Mouse (Mus musculus): Measurements from ENCODE around the gene 1700028P14Rik.
"Not testable (repeated sequence)": the region's sequence is repeated elsewhere in the genome, so short reads cannot be mapped to it uniquely, and the experiment has no call there.

The 1700028P14Rik gene

DNA sequence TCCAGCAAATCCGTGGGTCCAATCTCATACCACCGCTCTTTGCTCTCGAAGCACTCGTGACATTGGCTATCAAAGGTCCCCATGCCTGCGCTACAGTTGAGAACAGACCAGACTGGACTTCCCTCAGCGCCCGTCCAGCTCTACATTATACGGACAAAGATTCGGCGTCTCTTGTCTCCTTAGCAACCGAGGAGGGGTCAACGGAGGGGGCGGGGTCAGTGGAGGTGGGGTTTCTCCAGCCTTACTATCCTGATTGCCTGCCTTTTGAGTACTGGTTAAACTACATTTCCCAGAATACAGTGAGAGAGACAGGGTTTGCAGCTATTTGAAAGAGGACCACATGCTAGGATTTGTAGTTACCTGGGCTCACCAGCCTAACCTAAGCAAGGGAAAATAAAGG is at the start of gene 1700028P14Rik:
Gene 1700028P14Rik (minus strand): TSS at position 169 of the 400 bp plus-strand sequence.
- DNase-seq = no peak

DNA sequence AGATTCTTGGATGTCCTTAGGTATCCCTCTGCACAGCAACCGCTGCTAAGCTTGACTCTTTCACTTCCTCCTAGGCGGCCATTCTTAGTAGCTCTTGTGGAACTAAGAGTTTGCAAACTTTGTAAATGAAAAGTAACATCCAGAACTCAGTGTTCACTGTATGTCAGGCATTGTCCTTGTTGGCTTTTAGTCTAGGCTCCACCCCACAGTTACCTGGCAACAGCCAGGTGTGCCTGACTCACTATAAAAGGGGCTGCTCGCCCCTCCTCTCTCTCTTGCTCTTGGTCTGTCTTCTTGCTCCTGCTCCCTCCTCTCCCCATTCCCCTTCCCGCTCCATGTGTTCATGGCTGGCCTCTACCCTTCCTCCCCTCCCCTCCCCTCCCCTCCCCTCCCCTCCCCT is 46.5 kb upstream of the 1700028P14Rik start:
- DNase-seq = no peak

- DNase-seq = no peak
These were observed 45.8 kb upstream of the 1700028P14Rik start for GRCm38 (mm10) chr19:23698366-23698765.

GRCm38 (mm10) chr19:23697861-23698260 is 45.2 kb upstream of the 1700028P14Rik start:
- DNase-seq = no peak

DNA sequence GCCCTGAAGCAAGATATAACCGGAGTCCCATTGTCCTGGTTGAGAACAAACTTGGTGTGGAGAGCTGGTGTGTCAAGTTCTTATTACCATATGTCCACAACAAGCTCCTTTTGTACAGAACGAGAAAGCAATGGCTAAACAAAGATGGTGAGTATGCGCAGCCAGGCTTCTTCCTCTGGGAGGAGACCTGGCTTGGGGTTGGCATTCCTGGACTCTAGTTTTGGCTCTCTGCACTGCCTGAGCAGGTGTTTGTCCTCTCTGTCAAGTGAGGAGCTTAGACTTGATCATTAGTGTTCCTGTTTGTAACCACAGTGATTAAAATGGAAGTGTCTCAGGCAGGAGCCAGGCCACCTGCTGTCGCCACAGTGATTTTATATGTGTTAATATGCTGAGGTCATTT is 41.7 kb upstream of the 1700028P14Rik start:
- no peak for DNase-seq

DNA sequence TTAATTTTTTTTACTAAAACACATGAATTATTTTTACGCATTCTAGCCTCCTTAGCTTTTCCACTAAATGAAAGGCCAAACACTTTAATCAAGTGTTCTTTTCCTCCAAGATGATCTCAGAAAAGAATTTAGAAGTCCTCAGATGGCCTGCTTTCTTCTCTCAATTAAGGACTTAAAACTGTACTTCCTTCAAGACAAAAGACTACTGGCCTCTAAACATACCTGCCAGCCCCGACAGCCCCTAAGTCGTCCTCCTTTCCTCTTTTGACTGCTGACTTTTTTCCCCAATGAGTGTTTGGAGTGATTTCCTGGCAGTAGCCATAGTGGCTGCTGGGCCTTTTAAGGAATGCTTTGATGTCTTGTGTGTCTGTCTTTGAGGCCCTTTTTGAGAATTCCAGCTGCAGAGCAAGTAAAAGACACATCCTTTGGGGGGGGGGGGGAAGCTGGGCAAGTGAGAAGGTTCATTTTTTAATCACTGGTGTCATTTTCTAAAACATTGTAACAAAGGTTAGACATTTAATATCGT is 35.9 kb upstream of the 1700028P14Rik start:
- DNase-seq = no peak

DNA sequence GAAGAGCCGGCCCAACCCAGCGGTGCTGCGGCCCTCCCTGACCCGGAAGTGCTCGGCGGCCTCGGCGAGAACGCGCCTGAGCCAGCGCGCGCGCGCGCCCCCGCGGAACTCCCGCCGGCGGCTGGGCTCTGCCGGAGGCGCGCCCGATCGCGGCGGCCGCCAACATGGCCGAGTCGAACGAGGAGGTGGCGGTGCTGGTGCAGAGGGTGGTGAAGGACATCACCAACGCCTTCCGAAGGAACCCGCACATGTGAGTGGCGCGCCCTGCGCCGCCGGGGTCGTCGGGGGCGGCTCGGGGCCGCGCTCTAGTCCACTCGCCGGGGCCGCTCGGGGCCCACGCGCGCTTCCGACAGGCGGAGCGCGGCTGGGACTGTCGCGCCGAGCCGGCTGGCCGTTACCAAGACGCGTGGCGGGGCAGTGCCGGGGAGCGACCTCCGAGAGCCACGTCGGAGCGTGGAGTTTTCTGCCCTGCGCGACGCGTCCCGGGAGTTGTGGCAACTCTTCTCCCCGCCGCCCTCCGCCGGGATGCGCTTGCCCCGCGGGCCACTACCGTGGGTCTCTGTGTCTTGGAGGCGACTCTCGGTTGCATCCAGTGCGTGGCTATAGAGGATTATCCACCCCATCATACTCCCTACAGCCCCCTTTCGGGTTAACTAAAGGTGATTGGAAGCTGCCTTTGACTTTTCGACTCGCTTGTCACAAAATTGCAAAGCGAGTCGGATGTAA is 34.8 kb upstream of the 1700028P14Rik start, which contains the start of gene Ptar1:
Gene Ptar1 (plus strand): TSS at position 134 of the 726 bp plus-strand sequence.
- peak; percentile 92 for DNase-seq

DNA sequence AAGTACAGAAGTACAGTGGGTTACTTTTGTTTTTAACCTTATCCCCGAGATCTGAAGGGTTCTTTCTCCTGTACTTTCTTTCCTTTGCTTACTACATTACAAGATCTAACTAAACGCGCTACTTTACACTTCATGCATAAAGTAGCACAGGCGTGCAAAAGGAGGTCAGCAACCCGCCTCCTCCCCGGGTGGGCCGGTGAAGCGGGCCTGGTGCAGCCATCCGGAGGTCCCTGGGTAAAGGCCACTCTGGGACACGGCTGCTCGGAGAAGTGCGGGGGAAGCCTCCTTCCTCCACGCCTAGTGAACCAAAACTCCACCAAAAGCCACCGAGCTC is 34.3 kb upstream of the 1700028P14Rik start:
- DNase-seq = no peak

DNA sequence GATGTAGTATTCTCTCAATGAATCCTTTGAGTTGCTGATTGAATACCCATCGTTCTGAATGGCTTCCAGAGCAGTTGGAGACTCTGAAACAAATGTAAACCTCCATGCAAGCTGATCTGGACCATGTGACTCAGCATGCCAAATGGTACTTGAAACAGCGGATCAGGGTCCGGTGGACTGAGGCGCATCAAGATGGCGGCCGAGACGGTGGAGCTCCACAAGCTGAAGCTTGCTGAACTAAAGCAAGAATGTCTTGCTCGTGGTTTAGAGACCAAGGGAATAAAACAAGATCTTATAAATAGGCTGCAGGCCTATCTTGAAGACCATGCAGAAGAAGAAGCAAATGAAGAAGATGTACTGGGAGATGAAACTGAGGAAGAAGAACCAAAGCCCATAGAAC is 23.0 kb upstream of the 1700028P14Rik start:
- not testable (repeated sequence) for DNase-seq

DNA sequence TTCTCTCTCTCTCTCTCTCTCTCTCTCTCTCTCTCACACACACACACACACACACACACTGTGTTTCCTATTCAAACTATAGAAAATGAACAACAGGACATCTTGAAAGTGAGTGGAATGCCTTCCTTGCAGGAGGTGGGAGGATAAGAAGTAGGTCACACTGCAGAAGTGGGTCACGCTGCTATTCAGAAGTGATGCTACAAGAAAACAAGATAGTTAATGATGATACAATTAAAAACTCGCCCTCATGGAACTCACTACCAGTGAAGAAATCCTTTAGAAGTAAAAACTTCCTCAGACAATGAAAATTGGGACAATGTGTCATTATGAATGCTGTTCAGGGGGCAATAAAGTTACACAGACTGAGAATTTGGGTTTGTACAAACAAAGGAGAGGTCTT is 20.4 kb upstream of the 1700028P14Rik start:
- DNase-seq = no peak

- DNase-seq = no peak
These were observed 15.6 kb upstream of the 1700028P14Rik start for GRCm38 (mm10) chr19:23668142-23668655.

- DNase-seq = no peak
These were observed 11.5 kb upstream of the 1700028P14Rik start for GRCm38 (mm10) chr19:23664083-23664482.

DNA sequence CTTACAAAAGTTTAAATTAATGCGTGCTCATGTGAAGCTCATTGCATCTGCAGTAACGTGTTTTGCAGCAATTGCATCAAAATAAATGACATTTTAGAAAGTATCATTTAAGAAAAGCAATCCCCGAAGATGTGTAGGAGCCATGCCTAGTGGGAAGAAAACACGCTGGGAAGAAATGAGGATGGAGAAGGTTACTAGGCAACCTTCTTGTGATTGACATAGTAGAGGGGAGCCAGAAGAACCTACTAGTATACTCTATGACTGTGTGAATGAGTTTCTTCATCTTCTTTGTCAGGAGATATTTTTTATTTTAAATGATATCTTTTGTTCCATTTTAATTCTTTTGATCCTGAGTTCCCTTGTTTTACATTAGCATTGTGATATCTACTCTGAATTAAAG is 5.7 kb upstream of the 1700028P14Rik start:
- DNase-seq = no peak

- no peak for DNase-seq
These were observed 4.8 kb upstream of the 1700028P14Rik start for GRCm38 (mm10) chr19:23657261-23657932.

- DNase-seq = no peak
These were observed 542 bp upstream of the 1700028P14Rik start for GRCm38 (mm10) chr19:23653154-23653553.

DNA sequence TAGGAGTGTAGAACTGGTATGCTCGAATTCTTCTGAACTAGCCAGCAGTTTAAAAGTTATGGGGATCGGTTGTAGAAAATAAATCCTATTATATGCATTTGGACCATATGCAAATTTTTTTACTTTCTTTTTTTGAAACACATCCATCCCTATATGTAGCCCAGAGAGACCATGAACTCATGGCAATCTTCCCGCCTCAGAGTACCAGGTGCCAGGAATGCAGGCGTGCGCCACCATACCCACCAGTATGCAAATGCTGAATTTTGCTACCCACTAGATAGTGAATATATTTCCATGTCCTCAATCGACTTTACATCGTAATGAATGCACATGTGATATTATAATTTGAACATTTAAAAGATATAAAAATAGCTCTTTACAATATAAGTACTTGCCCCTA is 5.3 kb downstream of the 1700028P14Rik start:
- DNase-seq = no peak

DNA sequence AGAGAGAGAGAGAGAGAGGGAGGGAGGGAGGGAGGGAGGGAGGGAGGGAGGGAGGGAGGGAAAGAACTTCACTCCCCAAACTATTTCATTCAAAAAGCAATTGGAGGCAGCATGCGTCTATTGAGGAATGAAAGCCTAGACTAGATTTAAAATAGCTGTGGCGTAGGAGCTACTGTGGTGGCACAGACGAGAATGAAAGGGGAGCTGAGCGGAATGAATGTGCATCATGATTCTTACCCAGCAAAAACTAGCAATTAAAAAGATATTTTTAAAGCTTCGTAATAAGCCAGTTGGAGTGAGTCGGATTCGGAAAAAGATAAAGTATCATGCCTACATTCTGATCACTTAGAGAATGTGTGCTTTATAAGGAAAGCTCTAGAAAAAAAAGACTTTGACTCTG is 7.3 kb downstream of the 1700028P14Rik start:
- DNase-seq = no peak

DNA sequence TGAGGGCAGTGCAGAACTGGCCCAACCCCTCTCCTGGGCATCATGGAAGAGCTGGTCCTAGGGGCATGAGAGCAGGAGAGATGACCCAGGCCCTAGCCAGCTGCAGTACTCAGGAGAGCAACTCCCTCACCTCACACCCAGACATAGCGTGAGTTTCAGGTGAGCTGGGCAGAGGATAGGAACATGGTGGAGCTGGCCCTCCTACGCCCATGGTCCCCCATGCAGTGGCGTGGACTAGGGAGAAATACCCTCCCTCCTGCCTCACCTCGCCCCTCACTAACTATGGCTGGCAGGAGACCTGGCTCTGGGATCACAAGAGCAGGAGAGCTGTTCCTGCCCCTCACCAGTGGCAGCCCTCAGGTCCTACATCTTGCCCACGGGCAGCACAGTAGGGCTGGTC is 8.8 kb downstream of the 1700028P14Rik start:
- no peak for DNase-seq

DNA sequence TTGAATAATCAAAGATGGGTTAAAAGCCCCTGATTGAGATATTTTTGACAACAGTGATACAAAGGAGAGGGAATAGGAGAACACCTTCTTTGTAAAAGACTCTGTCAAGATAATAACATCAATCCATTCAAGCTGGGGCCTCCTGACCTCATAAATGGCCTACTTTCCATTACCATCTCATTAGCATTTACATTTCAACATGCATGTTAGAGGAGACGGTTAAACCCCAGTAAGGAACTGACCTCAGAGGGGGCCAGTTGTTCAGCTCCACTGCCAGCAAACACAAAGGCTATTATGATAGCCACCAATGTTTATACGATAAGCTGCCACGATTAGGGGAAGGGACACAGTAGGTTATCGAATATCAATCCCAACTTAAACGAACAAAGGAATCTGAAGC is 15.8 kb downstream of the 1700028P14Rik start:
- DNase-seq = no peak

GRCm38 (mm10) chr19:23631611-23632492 is 20.8 kb downstream of the 1700028P14Rik start:
- DNase-seq = no peak

- DNase-seq = no peak
These were observed 38.3 kb downstream of the 1700028P14Rik start for GRCm38 (mm10) chr19:23614268-23614667.

- no peak for DNase-seq
These were observed 42.9 kb downstream of the 1700028P14Rik start for GRCm38 (mm10) chr19:23609724-23610123.

DNA sequence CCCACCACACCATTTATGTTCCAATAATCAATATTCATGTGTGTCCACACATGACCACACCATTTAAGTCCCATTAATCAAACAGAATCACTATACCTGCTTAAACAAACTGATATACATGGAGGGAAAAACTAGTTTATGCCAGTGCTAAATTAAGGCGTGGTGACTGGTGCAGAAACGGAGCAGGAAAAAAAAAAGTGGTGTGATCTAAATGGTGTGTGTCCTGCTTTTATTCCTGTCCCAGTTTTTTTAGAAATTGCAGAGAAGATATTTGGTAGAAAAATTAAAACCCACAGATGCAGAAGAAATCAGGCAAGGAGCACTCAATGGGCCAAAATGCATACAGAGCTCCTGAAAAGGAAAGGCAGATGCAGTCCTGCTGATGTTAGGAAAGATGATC is 44.7 kb downstream of the 1700028P14Rik start:
- no peak for DNase-seq
